8 mouse cellular contexts compared by ENCODE assay signal in genomic region chr9:96889345-96890021, GRCm38 (mm10). TPM values are rescaled to one million over a fixed set of nuclear protein-coding genes. Genes with fewer than 3 reads are reported as not detected.
A peak's percentile ranks its signal among the peaks of the same experiment; 100 is the strongest.
DNase-seq lines count a peak whose midpoint lies in the region; ATAC-seq and TF ChIP-seq lines count a peak whose summit lies in the region.

No protein-coding gene starts in this region.

- peak; percentile 69; the same call in 1 of the 2 replicates for TF ChIP-seq POLR2A in CH12.LX (IDR thresholded peaks at IDR 0.05; ENCODE audit: low read depth, low read length)

- intact Hi-C loops in heart, postnatal 10 days (cut with DNase I) = loop anchor here (1.0 kb wide), 1 partner anchor 50 kb away; no protein-coding TSS in a partner anchor

- peak in 1 of 2 experiments; percentile 95; a peak in 2 of 4 replicates for TF ChIP-seq CTCF in CH12.LX (conservative IDR thresholded peaks at IDR 0.05 in 1 of 2, IDR thresholded peaks at IDR 0.05 in 1 of 2; ENCODE audit: low read depth in 2 of 2, low read length in 2 of 2)

- peaks cover 0 to 18% of the 10 kb centered on the region in 2 experiments; a peak in 2 of 4 replicates for H3K4me1 ChIP-seq in CH12.LX (ENCODE audit: control insufficient read depth in 1 of 2, insufficient read depth in 2 of 2)
- peaks cover 73% of the 10 kb centered on the region for H3K4me1 ChIP-seq in forebrain, embryonic 12.5 days
- H3K4me1 ChIP-seq in neural tube, embryonic 14.5 days (ENCODE audit: control insufficient read depth, insufficient read depth, low read length) = peaks cover 37% of the 10 kb centered on the region

- peak overlapping the region; percentile 87 for H3K9ac ChIP-seq in CH12.LX (ENCODE audit: insufficient read depth, low read depth)
- H3K9ac ChIP-seq in forebrain, embryonic 12.5 days = peak overlapping the region; percentile 81
- peak overlapping the region; percentile 74 for H3K9ac ChIP-seq in neural tube, embryonic 14.5 days (replicated peaks; ENCODE audit: low read depth, low read length)

- no peak for TF ChIP-seq EP300 in CH12.LX (IDR thresholded peaks at IDR 0.05; ENCODE audit: low read length)

- in situ Hi-C loops in CH12.LX (cut with MboI; ENCODE audit: low pct_ligation_motif_present, low pct_unique_long_range_greater_than_20kb, low sequenced_read_pairs) = no loop called here

- 1% methylated on average over 66 of the region's 66 CpGs for whole genome bisulfite sequencing in forebrain, embryonic 12.5 days
- WGBS in neural tube, embryonic 14.5 days = under 1% methylated on average over 64 of the region's 66 CpGs

- H3K4me2 ChIP-seq in CH12.LX (ENCODE audit: insufficient read depth, low read depth, poor library complexity, severe bottlenecking) = peak overlapping the region; percentile 74
- H3K4me2 ChIP-seq in forebrain, embryonic 12.5 days = peak overlapping the region; percentile 97
- H3K4me2 ChIP-seq in neural tube, embryonic 14.5 days (ENCODE audit: low read depth, low read length) = peak overlapping the region; percentile 88

- dilution Hi-C loops in CH12.LX (cut with MboI; ENCODE audit: extremely low pct_ligation_motif_present, extremely low pct_unique_long_range_greater_than_20kb, low sequenced_read_pairs) = no loop called here

- peak; percentile 73 for DNase-seq in CH12.LX (ENCODE audit: extremely low read depth)
- DNase-seq in c-Kit-positive CD71-positive TER-119-negative erythroid progenitor cells, embryonic 14.5 days (ENCODE audit: low read depth) = peak; percentile 16
- DNase-seq in heart, postnatal 10 days = peak; percentile 91 to 93
- DNase-seq in kidney, postnatal 4 days = peak; percentile 90 to 94
- DNase-seq in lung, adult 18-20 months = peak; percentile 63 to 75
- peak; percentile 94 for DNase-seq in testis, postnatal 10 days (ENCODE audit: low spot score)

- H3K36me3 ChIP-seq in CH12.LX (replicated peaks in 1 of 2; ENCODE audit: control insufficient read depth in 1 of 2, insufficient read depth in 1 of 2, low read length in 1 of 2) = peaks cover 0 to 4% of the 10 kb centered on the region in 2 experiments
- H3K36me3 ChIP-seq in forebrain, embryonic 12.5 days (replicated peaks) = no peaks in the 10 kb centered on the region
- no peaks in the 10 kb centered on the region for H3K36me3 ChIP-seq in neural tube, embryonic 14.5 days (ENCODE audit: control insufficient read depth, insufficient read depth, low read length)

- H3K4me3 ChIP-seq in CH12.LX (replicated peaks in 1 of 3; ENCODE audit: low read depth in 2 of 3, low read length in 2 of 3, poor library complexity in 1 of 3) = peak overlapping the region; percentile 54 to 70 (median 64)
- H3K4me3 ChIP-seq in forebrain, embryonic 12.5 days (replicated peaks) = peak overlapping the region; percentile 63
- peak overlapping the region; percentile 60 for H3K4me3 ChIP-seq in neural tube, embryonic 14.5 days (ENCODE audit: low read depth, low read length)

- TF ChIP-seq RAD21 in CH12.LX (IDR thresholded peaks at IDR 0.05; ENCODE audit: low read depth, low read length) = peak; percentile 48

- H3K79me2 ChIP-seq in CH12.LX (replicated peaks; ENCODE audit: control insufficient read depth, extremely low read depth, insufficient read depth, poor library complexity, severe bottlenecking) = no peaks in the 10 kb centered on the region

- H3K9me3 ChIP-seq in CH12.LX (replicated peaks; ENCODE audit: low read length) = peaks cover 5% of the 10 kb centered on the region
- no peaks in the 10 kb centered on the region for H3K9me3 ChIP-seq in forebrain, embryonic 12.5 days
- no peaks in the 10 kb centered on the region for H3K9me3 ChIP-seq in neural tube, embryonic 14.5 days (ENCODE audit: control insufficient read depth, low read length)

- H3K27ac ChIP-seq in CH12.LX (ENCODE audit: insufficient read depth, low read depth) = no peak overlapping the region
- H3K27ac ChIP-seq in forebrain, embryonic 12.5 days = peak overlapping the region; percentile 71; the same call in 1 of the 2 replicates
- peak overlapping the region; percentile 62 for H3K27ac ChIP-seq in neural tube, embryonic 14.5 days (ENCODE audit: low read depth, low read length)

- H3K27me3 ChIP-seq in CH12.LX (replicated peaks) = peaks cover 10% of the 10 kb centered on the region
- H3K27me3 ChIP-seq in forebrain, embryonic 12.5 days = peaks cover 29% of the 10 kb centered on the region
- no peaks in the 10 kb centered on the region for H3K27me3 ChIP-seq in neural tube, embryonic 14.5 days (ENCODE audit: control insufficient read depth, insufficient read depth, low read length)

- ATAC-seq in forebrain, embryonic 12.5 days (ENCODE audit: low FRiP score) = peak; percentile 76
- ATAC-seq in neural tube, embryonic 14.5 days (ENCODE audit: low read depth) = peak; percentile 81

TF ChIP-seq in CH12.LX, 34 proteins besides CTCF, POLR2A, EP300 and RAD21:
- TF ChIP-seq ZMIZ1 (IDR thresholded peaks at IDR 0.05; ENCODE audit: low read depth, low read length) = peak; percentile 31; the same call in 1 of the 2 replicates
- TF ChIP-seq IRF4 (IDR thresholded peaks at IDR 0.05; ENCODE audit: low read depth, low read length) = peak; percentile 18; the same call in 1 of the 2 replicates
- no peak for TF ChIP-seq POLR2AphosphoS2 (IDR thresholded peaks at IDR 0.05; ENCODE audit: low read depth, low read length)
- TF ChIP-seq TCF12 (IDR thresholded peaks at IDR 0.05; ENCODE audit: low read depth, low read length) = peak; percentile 60; the same call in 1 of the 2 replicates
- TF ChIP-seq SMC3 (IDR thresholded peaks at IDR 0.05; ENCODE audit: low read depth, low read length) = peak; percentile 66
- 0 out of 2 replicates have a peak, but pooled peaks have one; percentile 50 for TF ChIP-seq MEF2A (IDR thresholded peaks at IDR 0.05; ENCODE audit: borderline replicate concordance, low read depth, low read length)
- TF ChIP-seq ELF1 (IDR thresholded peaks at IDR 0.05; ENCODE audit: low read depth, low read length) = peak; percentile 35
- peak; percentile 43; the same call in 1 of the 2 replicates for TF ChIP-seq UBTF (IDR thresholded peaks at IDR 0.05; ENCODE audit: low read depth, low read length)
- TF ChIP-seq MYC (IDR thresholded peaks at IDR 0.05; ENCODE audit: low read depth, low read length) = 0 out of 2 replicates have a peak, but pooled peaks have one; percentile 26
- TF ChIP-seq SIN3A (IDR thresholded peaks at IDR 0.05; ENCODE audit: low read length) = peak; percentile 52; the same call in 1 of the 2 replicates
- TF ChIP-seq KAT2A (IDR thresholded peaks at IDR 0.05; ENCODE audit: insufficient replicate concordance, low read length) = no peak
- TF ChIP-seq NRF1 (IDR thresholded peaks at IDR 0.05; ENCODE audit: low read depth, low read length) = peak; percentile 76
- peak; percentile 53 for TF ChIP-seq HCFC1 (IDR thresholded peaks at IDR 0.05; ENCODE audit: low read depth, low read length)
- TF ChIP-seq MAZ (IDR thresholded peaks at IDR 0.05; ENCODE audit: low read depth, low read length) = no peak
- TF ChIP-seq JUN (IDR thresholded peaks at IDR 0.05; ENCODE audit: insufficient read depth, low read depth, low read length) = no peak
- TF ChIP-seq GABPA (IDR thresholded peaks at IDR 0.05; ENCODE audit: insufficient replicate concordance, low read depth, low read length) = no peak
- peak; percentile 24; the same call in 1 of the 2 replicates for TF ChIP-seq NELFE (IDR thresholded peaks at IDR 0.05; ENCODE audit: low read depth, low read length)
TF ChIP-seq in CH12.LX: peak in this region for 12.

RNA-seq across cellular contexts. Expression of gene Pxylp1, which starts 3.0 kb away (rescaled TPM):
- total RNA-seq in CH12.LX (2012; rRNA removed) (6.2 and 7.8 TPM in 2 replicates), CH12.LX (2014; rRNA removed) (8.3 TPM in 2 replicates)
- polyA plus RNA-seq in CH12.LX (2012; ENCODE audit: insufficient read length, low read depth) = 10.1 and 12.0 TPM in 2 replicates
- 48.5 and 51.2 TPM in 2 replicates for polyA plus RNA-seq in forebrain, embryonic 12.5 days (2016; fragmentation: Nextera tagmentation; extraction: Ambion mirVana)
- total RNA-seq in heart, postnatal 10 days (2021) = 10 to 100 TPM; 15.6 to 17.0 TPM
- 29.5 and 30.3 TPM in 2 replicates for polyA plus RNA-seq in neural tube, embryonic 14.5 days (2014; fragmentation: Nextera tagmentation; extraction: Ambion mirVana)

Comparison
In these comparisons a context has a peak if more than half of its experiments do, and no peak if none do; other contexts are left out.
1. DNase-seq: peak in every context shown above with its lines; median percentile 94 in testis, postnatal 10 days; 92 in heart, postnatal 10 days; 92 in kidney, postnatal 4 days; 73 in CH12.LX; 69 in lung, adult 18-20 months; 16 in c-Kit-positive CD71-positive TER-119-negative erythroid progenitor cells, embryonic 14.5 days.